Comparison of ENCODE assay signal across 9 mouse cellular contexts in the genomic region with DNA sequence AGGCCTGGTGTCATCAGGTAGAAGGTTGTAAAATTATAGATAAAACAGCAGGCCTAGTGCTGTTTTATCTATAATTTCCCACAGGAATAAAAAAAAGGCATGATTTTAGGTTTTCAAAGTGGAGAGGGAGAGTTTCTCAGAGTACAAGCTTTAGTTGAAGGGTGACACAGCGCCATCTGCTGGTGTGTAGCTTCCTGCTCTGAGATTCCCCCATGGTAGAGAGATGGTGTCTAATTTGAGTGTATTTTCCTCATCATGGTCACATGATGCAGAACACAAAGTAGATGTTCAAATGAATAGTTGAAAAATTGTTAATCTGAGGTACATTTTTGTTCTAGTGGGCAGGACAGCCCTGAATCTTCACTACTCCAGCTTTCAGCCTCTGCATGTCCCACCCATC. TPM values are rescaled to one million over a fixed set of nuclear protein-coding genes. Genes with fewer than 3 reads are reported as not detected.
A peak's percentile ranks its signal among the peaks of the same experiment; 100 is the strongest.
DNase-seq lines count a peak whose midpoint lies in the region; ATAC-seq and TF ChIP-seq lines count a peak whose summit lies in the region.
"Had no signal": no experiment of that assay in that cellular context is flagged by ENCODE, and none has a peak within 500 bp of the region (broad histone marks: within the 10 kb centered on the region; RNA-seq: fewer than 3 reads in every experiment).

No protein-coding gene starts in this region.

- H3K27me3 ChIP-seq in hindbrain, embryonic 14.5 days (ENCODE audit: control insufficient read depth, insufficient read depth, low read length), result no peaks in the 10 kb centered on the region
- no peaks in the 10 kb centered on the region for H3K27me3 ChIP-seq in hindbrain, embryonic 12.5 days
- H3K27me3 ChIP-seq in stomach, postnatal 0 days (ENCODE audit: control insufficient read depth, insufficient read depth, low read length), result no peaks in the 10 kb centered on the region
- H3K27me3 ChIP-seq: embryonic facial prominence, embryonic 13.5 days had no signal

- ATAC-seq in hindbrain, embryonic 14.5 days (ENCODE audit: low FRiP score), result no peak
- no peak for ATAC-seq in hindbrain, embryonic 12.5 days (ENCODE audit: low FRiP score)
- ATAC-seq in stomach, postnatal 0 days (ENCODE audit: low FRiP score, low TSS enrichment), result no peak

- peaks cover 16% of the 10 kb centered on the region; the same call in 1 of the 2 replicates for H3K36me3 ChIP-seq in hindbrain, embryonic 14.5 days (replicated peaks; ENCODE audit: control insufficient read depth, insufficient read depth)
- peaks cover 25% of the 10 kb centered on the region for H3K36me3 ChIP-seq in hindbrain, embryonic 12.5 days
- peaks cover 23% of the 10 kb centered on the region; the same call in 1 of the 2 replicates for H3K36me3 ChIP-seq in stomach, postnatal 0 days (ENCODE audit: control insufficient read depth, insufficient read depth, low read length)

- DNase-seq in hindbrain, embryonic 14.5 days (ENCODE audit: low spot score), result peak; percentile 65
- DNase-seq in ES-CJ7 (ENCODE audit: low read depth, low spot score), result peak; percentile 63
- DNase-seq in c-Kit-negative CD71-positive TER-119-positive erythroid progenitor cells, embryonic 14.5 days (ENCODE audit: low read depth, low spot score), result peak; percentile 58
- peak; percentile 46 to 66 for DNase-seq in frontal cortex, postnatal 25 days (ENCODE audit: low spot score in 2 of 2)
- peak; percentile 30 to 85 for DNase-seq in layer of hippocampus, adult 18-20 months (ENCODE audit: low spot score in 2 of 2)
- peak; percentile 41 for DNase-seq in lung, postnatal 25 days (ENCODE audit: low spot score)
- peak; percentile 51 for DNase-seq in stomach, postnatal 0 days (ENCODE audit: low spot score)

- 30% methylated on average over 1 of the region's 1 CpGs for WGBS in hindbrain, embryonic 14.5 days
- 37% methylated on average over 1 of the region's 1 CpGs for WGBS in hindbrain, embryonic 12.5 days
- WGBS in stomach, postnatal 0 days, result 23% methylated on average over 1 of the region's 1 CpGs

- no peak overlapping the region for H3K27ac ChIP-seq in hindbrain, embryonic 14.5 days
- H3K27ac ChIP-seq in hindbrain, embryonic 12.5 days, result no peak overlapping the region
- no peak overlapping the region for H3K27ac ChIP-seq in stomach, postnatal 0 days (replicated peaks)
- H3K27ac ChIP-seq: embryonic facial prominence, embryonic 13.5 days had no signal

- no peak overlapping the region for H3K4me2 ChIP-seq in hindbrain, embryonic 14.5 days (replicated peaks)
- H3K4me2 ChIP-seq in hindbrain, embryonic 12.5 days (replicated peaks), result no peak overlapping the region
- H3K4me2 ChIP-seq in stomach, postnatal 0 days (replicated peaks; ENCODE audit: low read depth), result no peak overlapping the region
- H3K4me2 ChIP-seq: embryonic facial prominence, embryonic 13.5 days had no signal

- TF ChIP-seq EP300 in stomach, postnatal 0 days (optimal IDR thresholded peaks at IDR 0.05), result no peak

- no peak overlapping the region for H3K4me3 ChIP-seq in hindbrain, embryonic 14.5 days (replicated peaks; ENCODE audit: low read length)
- H3K4me3 ChIP-seq in hindbrain, embryonic 12.5 days, result no peak overlapping the region
- no peak overlapping the region for H3K4me3 ChIP-seq in stomach, postnatal 0 days (ENCODE audit: low read depth, low read length)
- H3K4me3 ChIP-seq: embryonic facial prominence, embryonic 13.5 days had no signal

- TF ChIP-seq CTCF in stomach, postnatal 0 days (IDR thresholded peaks at IDR 0.05; ENCODE audit: low read depth), result peak; percentile 74

- no peaks in the 10 kb centered on the region for H3K4me1 ChIP-seq in hindbrain, embryonic 14.5 days (replicated peaks; ENCODE audit: control insufficient read depth, insufficient read depth, low read length)
- H3K4me1 ChIP-seq in hindbrain, embryonic 12.5 days, result no peaks in the 10 kb centered on the region
- no peaks in the 10 kb centered on the region for H3K4me1 ChIP-seq in stomach, postnatal 0 days (replicated peaks; ENCODE audit: control insufficient read depth, insufficient read depth)
- H3K4me1 ChIP-seq: embryonic facial prominence, embryonic 13.5 days had no signal

- H3K9ac ChIP-seq in hindbrain, embryonic 14.5 days, result no peak overlapping the region
- H3K9ac ChIP-seq in hindbrain, embryonic 12.5 days, result no peak overlapping the region
- no peak overlapping the region for H3K9ac ChIP-seq in stomach, postnatal 0 days (ENCODE audit: low read length)
- H3K9ac ChIP-seq: embryonic facial prominence, embryonic 13.5 days had no signal

- no peaks in the 10 kb centered on the region for H3K9me3 ChIP-seq in hindbrain, embryonic 14.5 days (ENCODE audit: control insufficient read depth, low read length)
- H3K9me3 ChIP-seq in hindbrain, embryonic 12.5 days (replicated peaks), result no peaks in the 10 kb centered on the region
- H3K9me3 ChIP-seq in stomach, postnatal 0 days (ENCODE audit: control insufficient read depth, low read length), result no peaks in the 10 kb centered on the region
- H3K9me3 ChIP-seq: embryonic facial prominence, embryonic 13.5 days had no signal

RNA-seq across cellular contexts. Expression of a gene that starts 32.3 kb away (rescaled TPM):
- 14.4 and 15.0 TPM in 2 replicates for polyA plus RNA-seq in hindbrain, embryonic 14.5 days (2014; fragmentation: Nextera tagmentation; extraction: Ambion mirVana)
- polyA plus RNA-seq in hindbrain, embryonic 12.5 days (2016; fragmentation: Nextera tagmentation; extraction: Ambion mirVana), result 16.2 and 17.5 TPM in 2 replicates
- total RNA-seq in layer of hippocampus, adult 18-20 months (2021), result 100 to 1,000 TPM; 131 to 142 TPM
- polyA plus RNA-seq in stomach, postnatal 0 days (2015; fragmentation: Nextera tagmentation; extraction: Ambion mirVana), result 6.2 and 6.3 TPM in 2 replicates

RNA-seq across cellular contexts. Expression of a gene that starts 32.4 kb away (rescaled TPM):
- polyA plus RNA-seq in hindbrain, embryonic 14.5 days (2014; fragmentation: Nextera tagmentation; extraction: Ambion mirVana), result 22.7 and 28.4 TPM in 2 replicates
- polyA plus RNA-seq in hindbrain, embryonic 12.5 days (2016; fragmentation: Nextera tagmentation; extraction: Ambion mirVana), result 96.3 and 102 TPM in 2 replicates
- total RNA-seq in layer of hippocampus, adult 18-20 months (2021), result 10 to 100 TPM; 29.0 TPM
- 26.5 and 30.1 TPM in 2 replicates for polyA plus RNA-seq in stomach, postnatal 0 days (2015; fragmentation: Nextera tagmentation; extraction: Ambion mirVana)
